Mouse (Mus musculus) adrenal gland, adult 2 months (tissue): ENCODE data around the gene Gm43518. TPM values are rescaled to one million over a fixed set of nuclear protein-coding genes. Genes with fewer than 3 reads are reported as not detected.

Source experiments
- DNase-seq: peaks from one replicate; pipeline ENCODE4 v3.0.0; 2021
- long read RNA-seq: library from polyadenylated mRNA; stranded (forward); transcript quantifications from one replicate; pipeline ENCODE4 v2.0.0, GENCODE M21; 2021
- polyA plus RNA-seq: library from polyadenylated mRNA; depleted of rRNA; stranded (reverse); fragments of >200 nt; gene quantifications from 2 replicates; pipeline ENCODE4 v1.2.3, GENCODE M21; 2012; rRNA removed
- total RNA-seq, 2 experiments: library from RNA; stranded (reverse); gene quantifications; 2 replicates each; pipeline ENCODE4 v1.2.3; 2021

The Gm43518 gene
- total RNA-seq, result 1 to 10 TPM; 1.9 to 2.0 TPM
- polyA plus RNA-seq, result not detected in 2 replicates
- long read RNA-seq, result 0 reads

DNA sequence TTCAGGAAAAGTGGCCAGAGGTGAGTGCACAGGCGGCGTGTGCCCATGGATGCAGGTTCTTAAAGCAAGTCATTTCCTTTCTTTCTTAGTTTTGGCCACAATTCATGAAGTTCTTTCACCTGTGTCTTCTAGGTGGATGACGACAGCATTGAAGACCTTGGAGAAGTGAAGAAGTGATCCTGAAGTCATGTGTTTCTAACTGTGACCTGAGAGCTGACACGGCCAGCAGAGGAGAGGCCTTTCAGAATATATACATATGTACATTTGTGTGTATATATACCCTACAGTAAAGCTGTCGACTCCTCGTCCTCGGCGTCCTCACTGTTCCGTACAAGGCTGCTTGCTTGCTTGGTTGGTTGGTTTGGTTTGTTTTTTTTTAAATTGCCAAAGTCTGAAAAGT, at the start of gene Gm43518:
TSS of gene Gm43518 (plus strand) at position 301 of the 400 bp plus-strand sequence.
- DNase-seq, result no peak

DNA sequence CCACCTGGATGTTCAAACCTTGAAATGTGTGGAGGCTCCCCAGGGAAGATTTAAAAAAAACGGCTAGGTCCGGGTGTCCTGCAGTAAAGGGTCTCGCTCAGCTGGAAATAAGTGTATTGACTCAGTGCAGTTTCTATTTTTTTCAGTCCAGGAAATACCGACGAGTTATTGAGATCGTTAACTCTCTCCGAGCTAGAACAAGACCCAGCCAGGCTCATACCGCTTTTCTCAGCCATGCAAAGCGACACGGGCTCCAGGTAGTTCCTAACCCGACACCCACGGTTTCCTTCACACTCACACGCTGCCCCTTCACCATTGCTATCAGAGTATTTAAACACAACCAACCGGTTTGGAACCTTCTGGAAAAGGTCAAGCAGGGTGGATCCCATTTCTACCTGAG, 49.2 kb upstream of the Gm43518 start:
- no peak for DNase-seq

DNA sequence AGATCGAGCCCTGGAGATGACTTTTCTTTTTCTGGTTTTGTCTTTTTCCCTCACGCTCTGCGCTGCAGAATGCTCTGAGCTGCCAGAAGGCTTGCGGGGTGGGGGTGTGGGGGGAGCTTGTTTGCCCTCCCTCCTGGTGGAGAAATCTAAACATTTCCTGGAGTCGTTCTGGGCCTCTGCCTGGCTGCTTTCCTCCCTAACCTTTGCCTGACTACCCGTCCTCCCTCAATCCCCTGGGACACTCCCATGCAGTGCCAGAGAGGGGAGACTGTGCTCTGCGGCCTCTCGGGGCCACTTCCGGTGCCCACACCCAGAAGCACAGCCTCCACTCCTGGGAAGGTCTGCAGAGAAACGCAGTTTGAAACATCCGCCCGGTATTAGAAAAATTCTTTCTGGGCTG, 47.3 kb upstream of the Gm43518 start, which contains the start of gene Hcar1:
TSS of gene Hcar1 (minus strand) at position 93 of the 400 bp plus-strand sequence.
- DNase-seq, result peak; percentile 36

DNA sequence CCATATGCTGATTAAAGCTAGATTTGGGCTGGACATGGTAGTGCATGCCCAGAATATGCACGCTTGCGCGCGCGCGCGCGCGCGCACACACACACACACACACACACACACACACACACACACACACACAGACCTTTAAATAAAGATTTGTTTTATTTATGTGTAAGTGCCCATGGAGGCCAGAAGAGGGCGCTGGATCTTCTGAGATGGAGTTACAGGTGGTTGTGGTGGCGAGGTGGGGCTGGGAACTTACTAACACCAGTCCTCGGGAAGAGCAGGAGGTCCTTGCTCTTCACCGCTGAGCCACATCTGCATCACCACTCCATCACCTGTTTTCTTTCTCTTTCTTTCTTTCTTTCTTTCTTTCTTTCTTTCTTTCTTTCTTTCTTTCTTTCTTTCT, 46.4 kb upstream of the Gm43518 start:
- DNase-seq, result no peak

DNA sequence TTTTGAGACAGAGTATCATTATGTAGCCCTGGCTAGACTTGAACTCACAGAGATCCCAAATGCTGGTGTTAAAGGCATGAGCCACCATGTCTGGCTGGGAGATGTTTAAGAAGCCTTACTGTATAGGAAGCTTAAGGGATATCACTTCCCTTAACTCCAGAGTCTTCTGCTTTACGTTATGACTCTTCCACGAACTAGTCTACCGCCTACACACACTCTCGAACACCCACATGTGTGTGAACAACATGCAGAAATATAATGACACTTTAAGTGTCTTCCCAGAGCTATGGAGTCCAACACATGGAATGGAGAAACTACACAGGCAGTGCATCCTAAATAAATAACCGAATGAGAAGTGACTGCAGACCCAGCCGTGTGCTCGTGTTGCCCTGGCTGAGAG, 43.3 kb upstream of the Gm43518 start:
- no peak for DNase-seq

DNA sequence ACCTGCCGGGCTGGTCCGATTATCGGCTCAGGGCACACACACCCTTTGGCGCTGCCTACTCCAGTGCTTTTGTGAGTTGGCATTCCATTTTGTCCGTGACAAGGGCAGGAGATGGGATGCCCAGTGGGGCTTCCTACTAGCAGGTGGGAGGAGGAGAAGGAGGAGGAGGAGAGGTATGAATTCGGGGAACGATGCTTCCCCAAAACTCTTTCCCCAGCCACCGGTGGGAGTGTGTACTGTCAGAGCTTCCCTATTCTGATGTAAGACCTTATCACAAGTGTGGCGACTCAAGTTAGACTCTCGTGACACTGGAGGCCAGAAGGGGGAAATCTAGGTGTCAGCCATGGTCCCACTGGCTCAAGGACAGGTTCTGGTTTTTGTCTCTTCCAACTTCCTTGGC, 42.9 kb upstream of the Gm43518 start:
- DNase-seq, result no peak

DNA sequence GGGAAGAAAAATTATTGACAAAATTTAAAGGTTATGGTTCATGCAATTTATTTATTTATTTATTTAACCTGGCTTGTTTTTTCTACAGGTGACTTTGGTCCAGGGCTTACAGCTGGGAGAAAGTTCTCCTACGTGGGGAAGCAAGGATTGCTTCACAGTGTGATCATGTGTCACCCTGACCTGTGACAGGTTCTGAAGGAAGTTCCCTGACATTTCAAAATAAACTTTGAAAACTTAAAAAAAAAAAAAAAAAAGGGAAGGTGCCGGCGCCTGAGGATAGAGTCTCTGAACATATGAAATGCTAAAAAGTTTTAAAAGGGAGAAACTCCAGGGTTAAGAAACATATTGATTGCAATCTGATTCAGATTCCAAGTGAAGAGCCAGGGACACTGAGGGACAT, 40.9 kb upstream of the Gm43518 start:
- DNase-seq, result no peak

DNA sequence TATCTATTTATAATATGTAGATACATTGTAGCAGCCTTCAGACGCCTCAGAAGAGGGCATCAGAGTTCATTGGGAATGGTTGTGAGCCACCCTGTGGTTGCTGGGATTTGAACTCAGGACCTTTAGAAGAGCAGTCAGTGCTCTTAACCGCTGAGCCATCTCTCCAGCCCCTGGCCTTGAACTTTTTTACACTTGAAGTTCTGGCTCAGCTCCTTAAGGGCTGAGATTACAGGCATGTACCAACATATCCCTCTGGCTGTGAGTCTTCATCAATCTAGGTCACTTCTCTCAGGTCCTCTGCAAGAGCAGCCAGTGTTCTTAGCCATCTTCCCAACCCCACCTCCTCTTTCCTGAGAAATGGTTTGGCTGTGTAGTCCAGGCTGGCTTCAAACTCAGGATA, 36.9 kb upstream of the Gm43518 start:
- no peak for DNase-seq

DNA sequence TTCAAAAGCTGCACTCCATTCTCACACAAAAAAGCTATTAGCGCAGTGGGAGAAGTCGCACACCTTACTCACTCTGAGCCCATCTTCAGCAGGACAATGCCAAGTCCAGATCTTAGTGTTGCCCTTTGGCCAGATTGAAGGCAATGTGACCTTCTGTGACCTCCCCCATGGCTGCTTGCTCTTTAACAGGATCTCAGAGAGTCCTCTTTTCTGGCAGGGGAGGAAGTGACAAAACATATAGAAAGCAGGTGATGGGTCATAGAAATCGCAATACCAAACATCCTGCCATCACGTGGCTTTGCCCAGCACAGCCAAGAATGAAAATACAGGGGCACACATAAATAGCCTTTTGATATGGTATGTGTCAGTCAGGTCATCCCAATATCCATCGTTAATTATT, 36.2 kb upstream of the Gm43518 start:
- no peak for DNase-seq

DNA sequence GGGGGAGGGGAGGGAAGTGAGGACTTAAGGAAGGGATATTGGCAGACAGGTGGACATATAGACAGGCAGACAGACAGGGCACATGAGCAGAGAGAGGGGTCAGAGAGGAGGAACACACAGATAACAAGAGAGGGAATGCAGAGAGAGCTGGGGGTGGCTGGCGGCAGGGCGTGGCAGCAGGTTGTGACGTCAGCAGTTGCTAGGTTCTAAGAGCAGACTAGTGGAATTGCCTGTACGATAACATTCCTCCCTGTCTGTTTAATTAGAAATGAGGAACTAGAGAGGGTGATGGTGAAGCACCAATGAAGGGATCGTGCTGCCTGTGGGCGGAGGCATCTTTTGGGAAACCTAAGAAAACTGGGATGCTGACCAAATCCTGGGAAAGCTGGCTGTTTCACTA, 35.5 kb upstream of the Gm43518 start:
- DNase-seq, result no peak

DNA sequence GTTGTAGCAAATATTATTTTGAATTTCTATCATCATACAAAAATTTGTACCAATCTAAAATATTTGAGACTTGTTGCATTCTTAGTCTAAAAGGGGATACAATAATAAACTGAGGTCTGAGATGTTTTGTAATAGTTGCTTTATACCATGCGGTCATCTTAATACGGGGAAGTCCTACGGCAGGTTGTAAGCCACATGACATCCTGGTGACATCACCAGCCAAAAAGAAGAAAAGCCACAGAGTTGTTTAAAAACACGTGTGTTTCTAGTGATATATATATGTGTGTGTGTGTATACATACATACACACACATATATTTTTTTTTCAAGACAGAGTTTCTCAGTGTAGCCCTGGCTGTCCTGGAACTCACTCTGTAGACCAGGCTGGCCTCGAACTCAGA, 33.7 kb upstream of the Gm43518 start:
- DNase-seq, result no peak

DNA sequence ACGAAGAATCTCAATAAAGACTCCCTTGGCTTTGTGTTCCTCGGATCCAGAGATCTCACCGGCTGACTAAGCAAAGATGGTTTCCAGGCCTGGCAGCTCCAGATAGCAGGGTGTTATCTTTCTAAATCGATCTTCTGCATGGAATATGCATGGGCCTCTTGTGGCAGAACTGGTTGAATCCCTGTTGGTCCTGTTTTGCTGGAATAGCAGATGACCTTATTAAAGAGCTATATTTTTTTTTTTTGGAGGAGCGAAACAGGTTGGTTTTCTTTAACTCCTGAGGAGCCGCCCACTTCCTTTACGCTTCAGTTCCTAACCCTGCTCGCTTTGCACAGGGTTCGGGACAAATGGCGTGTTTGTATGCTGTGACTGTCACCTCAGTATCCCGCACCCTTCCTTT, 30.8 kb upstream of the Gm43518 start:
- DNase-seq, result no peak

DNA sequence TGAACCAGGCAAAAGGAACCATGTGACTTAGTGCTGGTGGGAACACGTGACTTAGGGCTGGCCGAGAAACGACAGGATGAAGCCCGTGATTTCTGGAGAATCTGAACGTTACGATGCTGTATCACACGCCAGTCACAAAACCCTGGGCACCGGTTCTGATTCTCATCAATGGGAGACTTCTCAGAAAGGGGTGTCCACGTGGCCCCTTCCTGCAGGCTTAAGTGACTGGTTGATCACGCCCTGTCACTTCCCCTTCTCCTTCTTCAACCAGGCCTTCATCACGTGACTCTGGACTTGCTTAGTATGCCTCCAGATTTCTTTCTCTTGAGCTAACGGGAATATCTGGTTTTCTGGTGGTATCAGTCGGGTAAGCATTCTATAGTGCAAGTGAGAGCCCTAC, 29.9 kb upstream of the Gm43518 start:
- DNase-seq, result no peak

DNA sequence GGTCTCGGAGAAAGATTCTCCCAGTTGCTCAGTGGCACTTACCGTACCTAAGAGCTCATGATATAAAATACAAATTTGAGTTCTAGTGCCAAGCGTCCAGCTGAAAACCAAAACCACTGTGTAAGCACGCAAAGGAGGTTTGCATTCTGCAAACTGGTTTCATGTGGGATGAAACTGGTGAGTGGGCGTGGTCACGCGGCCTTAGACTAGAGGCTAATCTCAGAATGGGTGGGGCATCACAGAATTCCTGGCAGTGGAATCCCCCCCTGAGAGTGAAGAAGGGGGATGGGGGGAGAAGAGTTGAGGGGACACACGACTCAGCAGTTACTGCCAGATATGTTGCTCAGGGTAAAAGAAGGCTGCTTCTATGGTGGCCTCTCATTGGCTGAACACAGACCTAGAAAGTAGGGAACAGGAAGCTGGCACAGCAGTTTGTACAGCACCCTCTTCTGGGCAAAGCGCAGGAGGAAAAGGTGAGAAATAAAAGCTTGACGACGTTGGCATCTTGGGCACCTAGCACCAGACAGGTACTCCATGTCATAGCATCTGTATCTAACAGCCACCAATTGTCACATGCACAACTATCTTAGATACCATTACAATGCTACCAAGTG, 23.1 kb upstream of the Gm43518 start:
- DNase-seq, result no peak

DNA sequence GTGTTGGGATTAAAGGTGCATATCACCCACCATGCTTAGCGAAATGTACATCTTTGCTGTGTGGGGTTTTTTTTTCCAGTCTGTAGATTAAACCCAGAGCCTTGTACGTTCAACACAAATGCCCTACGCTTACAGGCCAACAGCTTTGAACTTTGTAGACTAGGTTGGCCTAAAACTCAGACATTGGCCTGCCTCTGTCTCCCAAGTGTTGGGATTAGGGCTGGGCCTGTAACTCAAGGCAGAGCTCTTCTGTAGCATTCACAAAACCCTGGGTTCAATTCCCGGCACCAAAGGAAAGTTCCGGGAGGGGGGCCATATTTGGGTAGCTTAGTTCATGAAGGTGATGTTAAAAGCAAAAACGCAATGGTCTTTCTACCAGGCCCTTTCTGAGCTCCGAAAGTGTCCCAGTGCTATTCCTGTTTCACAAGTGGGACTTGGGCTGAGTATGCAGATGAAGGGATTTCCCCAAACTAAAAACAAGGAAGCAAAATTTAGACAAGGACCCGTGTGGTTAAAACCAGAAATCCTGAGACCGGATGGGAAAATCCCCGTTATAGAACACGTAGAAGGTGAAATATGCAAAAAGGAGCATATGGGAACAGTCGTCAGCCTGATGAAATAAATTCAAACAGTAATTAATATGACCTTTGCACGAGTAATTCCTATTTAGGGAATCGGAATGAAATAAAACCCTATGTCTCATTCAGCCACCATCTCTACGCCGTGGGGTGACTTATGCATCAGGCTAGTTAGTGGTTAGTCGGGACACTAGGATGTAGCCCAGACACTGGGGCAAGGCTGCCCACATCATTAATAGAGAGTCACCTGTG, 20.9 kb upstream of the Gm43518 start:
- no peak for DNase-seq

DNA sequence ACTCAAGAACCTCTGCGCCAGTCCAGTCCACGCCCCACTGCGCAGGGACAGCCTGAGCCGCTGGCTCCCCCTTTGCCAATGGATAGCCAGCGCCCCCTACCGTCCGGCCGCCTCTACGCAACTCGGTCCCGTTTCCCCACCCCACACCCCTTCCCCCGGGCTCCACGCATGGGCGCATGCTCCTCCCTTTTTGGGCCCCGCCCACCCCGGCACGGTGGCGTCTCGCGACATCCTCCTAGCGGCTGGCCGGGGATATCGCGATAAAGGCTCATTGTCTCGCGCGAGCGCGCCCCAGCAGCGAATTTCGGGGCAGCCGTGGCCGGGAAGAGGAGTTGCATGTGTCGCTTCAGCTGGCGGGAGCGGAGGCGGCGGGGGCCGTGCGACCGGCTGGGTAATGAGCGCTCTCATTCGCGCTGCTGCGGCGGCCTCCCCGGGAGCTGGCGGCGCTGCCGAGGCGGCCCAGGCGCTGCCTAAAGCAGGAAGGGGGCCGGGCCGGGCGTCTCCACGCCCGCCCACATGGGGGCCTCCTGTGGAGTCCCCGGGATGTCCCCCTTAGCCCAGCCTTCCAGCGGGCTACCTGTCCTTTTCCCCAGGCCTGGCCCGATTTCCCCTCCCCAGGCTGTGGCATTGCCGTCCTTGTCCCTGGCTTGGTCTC, 20.1 kb upstream of the Gm43518 start, which contains the start of gene Denr:
TSS of gene Denr (plus strand) at position 200 of the 655 bp plus-strand sequence.
- peak; percentile 100 for DNase-seq

DNA sequence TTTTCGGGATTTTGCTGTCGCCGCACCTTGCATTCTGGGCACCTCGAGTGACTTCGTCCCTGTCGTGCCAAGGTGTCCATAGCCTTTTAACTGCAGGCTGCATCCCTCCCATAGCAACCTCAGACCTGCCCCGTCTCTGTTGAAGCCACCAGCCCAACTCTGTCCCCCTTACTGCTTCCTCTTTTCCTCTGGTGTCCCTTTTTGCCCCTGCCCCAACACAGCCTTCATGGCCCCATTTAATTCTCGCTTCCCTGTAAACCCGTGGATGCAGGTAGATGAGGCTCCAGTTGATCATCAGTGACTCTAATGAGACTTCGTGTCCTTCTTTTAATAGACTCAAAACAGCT, 19.6 kb upstream of the Gm43518 start:
- DNase-seq, result no peak

DNA sequence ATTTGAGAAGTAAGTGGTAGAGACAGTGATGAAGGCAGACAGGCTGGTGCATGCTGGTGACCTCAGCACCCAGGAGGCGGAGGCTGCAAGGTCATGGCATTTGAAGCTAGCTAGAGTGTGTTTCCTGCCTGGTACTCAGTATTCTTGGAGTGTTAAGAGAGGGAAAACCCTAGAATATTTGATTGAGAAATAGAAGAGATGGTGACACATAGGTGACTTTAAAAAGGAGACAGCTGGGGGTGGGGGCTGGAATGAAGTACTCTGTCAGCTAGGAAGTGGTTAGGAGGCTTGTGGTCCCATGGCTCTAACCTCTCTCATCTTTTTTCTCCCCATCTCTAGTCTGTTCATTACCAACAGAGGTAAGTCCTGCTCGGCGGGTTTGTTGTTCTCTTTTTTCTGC, 12.4 kb upstream of the Gm43518 start:
- DNase-seq, result peak; percentile 79

DNA sequence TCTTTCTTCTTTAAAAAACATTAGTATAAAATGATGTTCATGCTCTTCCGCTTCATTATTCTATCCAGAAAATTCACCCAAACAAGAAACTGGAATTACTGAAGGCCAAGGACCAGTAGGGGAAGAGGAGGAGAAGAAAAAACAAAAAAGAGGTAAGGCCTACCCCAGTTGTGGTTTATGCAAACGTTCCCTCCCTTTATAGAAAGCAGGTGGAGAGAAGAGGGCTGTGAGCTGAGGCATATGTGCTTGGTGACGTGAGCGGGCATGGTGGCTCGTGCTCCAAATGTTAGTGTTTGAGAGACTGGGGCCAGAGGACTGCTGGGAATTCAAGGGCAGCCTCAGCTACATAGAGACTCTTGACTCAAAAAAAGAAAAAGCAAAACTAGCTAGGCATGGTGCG, 5.1 kb upstream of the Gm43518 start:
- no peak for DNase-seq

DNA sequence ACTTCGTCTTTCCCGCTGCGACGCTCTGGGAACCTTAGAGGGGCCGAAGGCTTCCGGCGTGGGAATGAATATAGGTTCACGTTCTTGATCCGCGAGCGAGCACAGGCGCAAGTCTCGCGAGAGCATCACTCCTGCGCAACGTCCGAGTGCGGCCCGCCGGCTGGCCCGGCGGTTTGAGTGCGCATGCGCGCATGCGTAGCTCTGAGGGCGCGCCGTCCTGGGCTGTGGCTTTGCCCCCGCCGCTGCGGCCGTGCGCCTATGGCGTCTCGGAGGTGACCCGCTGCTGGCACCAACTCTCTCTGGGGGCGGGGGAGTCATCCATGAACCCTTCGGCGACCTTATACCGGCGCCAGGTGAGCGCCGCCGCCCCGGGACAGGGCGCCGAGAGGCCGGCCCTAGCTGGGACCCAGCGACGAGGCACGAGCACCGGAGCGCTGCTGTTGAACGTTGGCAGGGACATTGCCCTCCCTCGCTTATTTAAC, 3.3 kb downstream of the Gm43518 start, which contains the start of gene Ccdc62:
TSS of gene Ccdc62 (plus strand) at position 172 of the 482 bp plus-strand sequence.
- DNase-seq, result peak; percentile 95

DNA sequence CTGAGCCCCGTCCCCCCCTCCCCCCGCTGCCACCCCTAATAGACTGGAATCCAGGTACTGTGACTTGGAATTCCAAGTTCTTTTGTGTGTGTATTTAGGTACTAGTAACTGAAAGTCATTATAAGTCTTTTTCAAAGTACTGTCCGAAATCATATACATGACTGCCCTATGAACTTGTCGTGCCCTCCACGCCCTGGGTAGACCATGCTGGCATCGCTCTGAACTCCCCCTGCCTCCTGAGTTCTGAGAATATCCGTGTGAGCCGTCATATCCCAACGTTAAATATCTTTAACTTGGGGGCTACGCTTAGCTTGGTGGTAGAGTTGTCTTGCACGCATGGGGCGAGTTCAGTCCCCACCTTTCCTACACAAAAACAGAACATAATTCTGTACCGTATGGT, 3.9 kb downstream of the Gm43518 start:
- no peak for DNase-seq

DNA sequence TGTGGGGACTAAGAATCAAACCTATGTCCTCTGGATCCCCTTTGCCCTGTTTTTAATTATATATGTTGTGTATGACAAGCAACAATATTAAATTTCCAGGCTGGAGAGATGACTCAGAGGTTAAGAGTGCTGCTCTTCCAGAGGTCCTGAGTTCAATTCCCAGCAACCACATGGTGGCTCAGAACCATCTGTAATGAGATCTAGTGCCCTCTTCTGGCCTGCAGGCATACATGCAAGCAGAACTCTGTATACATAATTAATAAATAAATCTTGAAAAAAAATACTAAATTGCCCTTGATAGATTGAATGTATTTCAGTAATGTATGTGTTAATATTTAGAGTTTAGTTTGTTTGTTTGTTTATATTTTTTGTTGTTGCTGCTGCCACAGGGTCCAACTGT, 5.7 kb downstream of the Gm43518 start:
- no peak for DNase-seq

DNA sequence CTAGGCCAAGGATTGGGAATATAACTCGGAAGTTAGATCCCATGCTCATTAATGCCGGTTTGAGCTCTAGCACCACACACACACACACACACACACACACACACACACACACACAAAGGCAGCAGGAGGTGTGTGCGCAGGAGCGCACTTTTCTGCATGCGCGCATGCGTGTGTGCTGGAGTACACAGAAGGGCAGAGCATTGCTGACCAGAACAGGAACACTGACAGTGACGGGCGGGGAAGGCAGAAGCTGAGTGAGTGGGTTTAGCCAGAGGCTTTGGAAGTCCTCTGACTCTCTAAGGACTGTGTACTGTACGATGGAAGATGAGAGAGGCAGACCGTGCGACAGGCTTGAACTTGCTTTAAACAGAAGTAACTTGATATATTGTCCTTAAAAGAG, 6.3 kb downstream of the Gm43518 start:
- no peak for DNase-seq
